Mouse (Mus musculus): ENCODE data around the gene Hps1. TPM values are rescaled to one million over a fixed set of nuclear protein-coding genes. Genes with fewer than 3 reads are reported as not detected.

The Hps1 gene
- polyA plus RNA-seq (2014; fragmentation: Illumina TruSeq; extraction: RNeasy Lipid Tissue Mini Kit (QIAGEN cat#74804)), result 0.51 TPM

DNA sequence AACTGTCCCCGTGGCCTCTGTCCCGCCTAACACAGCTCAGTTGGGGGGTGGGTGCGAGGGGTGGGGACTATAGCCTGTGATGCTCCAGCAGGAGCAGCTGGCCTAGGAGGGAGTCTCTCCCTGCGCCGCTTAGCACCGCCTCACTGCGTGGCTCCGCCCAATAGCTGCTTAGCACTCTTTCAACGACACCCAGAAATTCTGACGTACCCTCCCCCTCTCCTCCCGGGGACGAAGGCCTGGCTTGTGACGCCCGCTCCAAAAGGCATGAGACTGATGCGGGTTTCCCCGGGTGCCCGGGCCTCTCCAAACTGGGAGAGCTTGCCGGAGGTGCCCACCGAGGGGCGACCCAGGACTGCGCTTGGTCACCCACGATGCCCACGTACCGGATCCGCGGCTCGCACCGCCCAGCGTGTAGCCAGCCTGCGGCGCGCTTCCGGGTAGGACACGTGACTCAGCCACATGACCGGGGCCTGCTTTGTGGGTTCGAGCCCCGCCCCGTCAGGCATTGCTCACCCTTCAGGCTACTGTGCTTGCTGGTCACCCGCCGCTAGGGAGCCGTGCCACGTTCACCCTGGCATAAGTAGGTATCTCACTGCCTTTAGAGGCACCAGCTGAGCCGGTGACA is at the start of gene Hps1:
Hps1 (minus strand) TSS at position 448 of the 625 bp plus-strand sequence.

DNA sequence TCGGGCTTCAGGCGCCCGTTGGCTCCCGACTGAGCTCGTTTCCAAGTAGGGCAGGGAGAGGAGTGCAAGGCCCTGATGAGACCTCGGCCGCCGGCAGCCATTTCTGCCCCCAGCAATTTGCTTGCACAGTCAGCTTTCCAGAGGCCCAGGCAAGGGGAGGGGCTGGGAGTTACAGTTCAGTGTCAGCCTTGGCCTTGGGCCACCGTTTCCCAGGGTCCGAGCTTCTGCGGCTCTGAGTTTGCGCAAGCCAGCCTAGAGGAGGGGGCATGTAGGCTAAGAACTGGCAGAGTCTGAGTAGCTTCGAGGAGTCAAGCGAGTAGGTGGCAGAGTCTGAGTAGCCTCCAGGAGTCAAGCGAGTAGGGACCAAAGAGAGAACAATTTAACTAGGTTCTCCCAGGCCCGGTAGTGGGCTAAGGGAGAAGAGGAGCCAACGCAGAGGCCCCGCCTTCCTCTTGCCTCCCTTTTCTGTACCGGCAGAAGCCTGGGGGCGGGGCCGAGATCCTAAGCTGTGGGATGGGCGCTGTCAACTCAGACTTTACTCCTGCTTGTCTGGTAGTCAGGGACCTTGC is 27.3 kb downstream of the Hps1 start, which contains the start of gene Pyroxd2:
Pyroxd2 (minus strand) TSS at position 413 of the 569 bp plus-strand sequence.

Other genes starting within 250 kb of the Hps1 start
- 0.20 TPM for gene Loxl4, start 167.2 kb downstream of the Hps1 start, polyA plus RNA-seq (2014; fragmentation: Illumina TruSeq; extraction: RNeasy Lipid Tissue Mini Kit (QIAGEN cat#74804))
- gene Pyroxd2, start 27.2 kb downstream of the Hps1 start, polyA plus RNA-seq (2014; fragmentation: Illumina TruSeq; extraction: RNeasy Lipid Tissue Mini Kit (QIAGEN cat#74804)), result 1.1 TPM

All from ovary, adult 10 weeks (tissue).